Mouse (Mus musculus) forebrain, embryonic 11.5 days (tissue): Measurements from ENCODE around the gene Nxph3. TPM values are rescaled to one million over a fixed set of nuclear protein-coding genes. Genes with fewer than 3 reads are reported as not detected.
A peak's percentile ranks its signal among the peaks of the same experiment; 100 is the strongest.
"Not testable (repeated sequence)": the region's sequence is repeated elsewhere in the genome, so short reads cannot be mapped to it uniquely, and the experiment has no call there.

Experiments
- ATAC-seq: fragments of 200-750 bp; cut with Nextera tagmentation; replicated peaks from 2 replicates; pipeline ENCODE4 v1.8.0; 2017; ENCODE audit warnings: moderate TSS enrichment; ENCODE audit not compliant: low FRiP score
- DNase-seq: peaks from one replicate; pipeline ENCODE4 v3.0.0-alpha.2; 2017; ENCODE audit warnings: low spot score
- H3K27ac ChIP-seq: fragments of 300-500 bp; sonication (generic); 2 replicates; pipeline ENCODE4 v1.5.1; 2014; ENCODE audit warnings: low read depth, low read length
- H3K27me3 ChIP-seq: fragments of 300-500 bp; sonication (generic); 2 replicates; pipeline ENCODE4 v1.6.1; 2014; ENCODE audit warnings: mild to moderate bottlenecking, low read length, mixed read lengths; ENCODE audit not compliant: control insufficient read depth, insufficient read depth
- H3K36me3 ChIP-seq: fragments of 300-500 bp; sonication (generic); 2 replicates; pipeline ENCODE4 v1.6.1; 2014; ENCODE audit warnings: mild to moderate bottlenecking, low read length, moderate library complexity, mixed read lengths; ENCODE audit not compliant: control insufficient read depth, insufficient read depth
- H3K4me1 ChIP-seq: fragments of 300-500 bp; sonication (generic); replicated peaks from 2 replicates; pipeline ENCODE4 v1.6.1; 2014; ENCODE audit warnings: low read length, mixed read lengths; ENCODE audit not compliant: control insufficient read depth, insufficient read depth
- H3K4me2 ChIP-seq: fragments of 300-500 bp; sonication (generic); 2 replicates; pipeline ENCODE4 v1.6.1; 2014; ENCODE audit warnings: low read depth, mild to moderate bottlenecking, low read length, moderate library complexity, mixed read lengths; ENCODE audit not compliant: severe bottlenecking
- H3K4me3 ChIP-seq: fragments of 300-500 bp; sonication (generic); 2 replicates; pipeline ENCODE4 v1.5.1; 2014; ENCODE audit warnings: low read depth, low read length
- H3K9ac ChIP-seq: fragments of 300-500 bp; sonication (generic); 2 replicates; pipeline ENCODE4 v1.6.1; 2014; ENCODE audit warnings: low read length
- H3K9me3 ChIP-seq: fragments of 300-500 bp; sonication (generic); 2 replicates; pipeline ENCODE4 v1.6.1; 2016; ENCODE audit warnings: low read length, mixed read lengths; ENCODE audit not compliant: control insufficient read depth
- WGBS: fragments of 180-500 bp; shearing (Covaris S2); extraction: QIAGEN DNeasy Blood & Tissue Kit; methylation state at CpG from one replicate; pipeline ENCODE4 v1.1.7; 2014; 5-methylcytosine and 5-hydroxymethylcytosine counted together
- polyA plus RNA-seq: library from polyadenylated mRNA; unstranded; fragments of >200 nt; fragmentation: Nextera tagmentation; extraction: Ambion mirVana; gene quantifications from 2 replicates; pipeline ENCODE4 v1.2.1, GENCODE M21; 2014

The Nxph3 gene
- polyA plus RNA-seq, 1 experiment from 2014 or later: 0.28 TPM

DNA sequence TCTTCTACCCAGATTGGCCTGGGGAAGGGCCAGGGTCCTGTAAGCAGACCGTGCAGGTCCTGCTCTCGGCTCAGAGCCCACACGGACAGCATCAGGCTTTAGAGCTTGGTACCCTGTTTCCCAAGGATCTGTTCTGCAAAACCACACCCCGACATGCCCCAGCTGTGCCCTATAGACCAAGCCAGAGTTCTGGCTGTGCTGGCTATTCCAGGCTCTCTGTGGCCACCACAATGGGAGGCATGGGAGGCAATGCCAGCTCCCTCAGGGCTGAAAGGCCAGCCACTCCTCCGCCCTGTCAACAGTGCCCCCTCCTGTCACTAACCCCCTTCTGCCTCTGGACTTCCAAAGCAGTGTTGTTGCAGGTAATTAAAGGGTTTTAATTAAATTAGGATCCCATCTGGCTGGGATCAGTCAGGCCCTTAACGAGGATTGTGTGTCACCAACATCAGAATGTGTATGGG lies 10.1 kb downstream of the Nxph3 start:
- 0 out of 2 replicates have a peak, but pooled peaks cover 2% of the 10 kb centered on the region for H3K27me3 ChIP-seq
- WGBS: 42% methylated on average over 6 of the region's 6 CpGs
- H3K4me1 ChIP-seq: no peaks in the 10 kb centered on the region
- no peak overlapping the region for H3K4me3 ChIP-seq
- DNase-seq (no peak), ATAC-seq (no peak)
- H3K4me2 ChIP-seq: no peak overlapping the region
- no peaks in the 10 kb centered on the region for H3K36me3 ChIP-seq
- H3K27ac ChIP-seq: no peak overlapping the region
- no peaks in the 10 kb centered on the region for H3K9me3 ChIP-seq
- H3K9ac ChIP-seq: no peak overlapping the region

DNA sequence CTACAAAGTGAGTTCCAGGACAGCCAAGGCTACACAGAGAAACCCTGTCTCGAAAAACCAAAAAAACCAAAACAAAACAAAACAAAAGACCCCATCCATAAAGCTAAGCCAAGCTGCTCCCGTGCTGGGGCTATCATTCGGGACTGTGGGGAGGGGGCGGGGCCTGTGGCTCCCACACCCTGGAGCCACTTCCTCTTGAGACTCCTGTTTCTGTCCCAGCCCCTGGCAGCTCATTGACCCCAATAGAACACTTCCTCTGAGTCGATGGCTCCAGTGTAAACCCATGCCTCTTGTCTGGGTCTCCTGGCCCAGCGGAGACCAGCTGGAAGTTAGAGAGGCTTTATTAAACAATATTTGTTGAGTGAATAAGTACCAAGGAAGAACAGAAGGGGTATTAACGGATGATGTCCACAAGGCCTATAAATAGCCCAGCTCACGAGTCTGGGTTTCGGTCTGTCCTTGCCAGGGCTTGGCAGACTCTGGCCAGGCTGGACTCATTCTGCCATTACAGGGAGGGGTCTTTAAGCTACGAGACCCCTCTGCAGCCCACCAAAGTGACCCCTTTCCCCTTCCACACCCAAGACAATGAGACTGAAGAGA lies 10.7 kb downstream of the Nxph3 start:
- Histone ChIP-seq H3K9me3 (no peaks in the 10 kb centered on the region), H3K36me3 (no peaks in the 10 kb centered on the region), H3K4me3 (no peak overlapping the region), H3K9ac (no peak overlapping the region), H3K27ac (no peak overlapping the region), H3K27me3 (0 out of 2 replicates have a peak, but pooled peaks cover 2% of the 10 kb centered on the region), H3K4me1 (no peaks in the 10 kb centered on the region), H3K4me2 (no peak overlapping the region)
- DNase-seq: no peak
- no peak for ATAC-seq
- WGBS: 71% methylated on average over 10 of the region's 10 CpGs

DNA sequence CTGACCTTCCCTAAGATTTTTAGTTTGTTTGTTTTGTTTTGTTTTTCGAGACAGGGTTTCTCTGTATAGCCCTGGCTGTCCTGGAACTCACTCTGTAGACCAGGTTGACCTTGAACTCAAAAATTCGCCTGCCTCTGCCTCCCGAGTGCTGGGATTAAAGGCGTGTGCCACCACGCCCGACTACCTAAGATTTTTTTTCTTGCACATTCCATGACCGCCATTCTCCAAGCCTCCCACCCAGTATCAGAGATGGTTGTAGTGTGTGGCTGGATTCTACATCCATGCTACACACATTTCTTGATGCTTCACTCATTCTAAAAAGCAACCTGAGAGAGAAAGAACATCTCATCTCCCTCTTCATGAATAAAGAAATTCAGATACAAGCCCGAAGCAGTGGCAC lies 12.5 kb downstream of the Nxph3 start:
- H3K9ac ChIP-seq, H3K9me3 ChIP-seq, H3K27me3 ChIP-seq, H3K4me2 ChIP-seq, H3K36me3 ChIP-seq, H3K4me3 ChIP-seq, H3K27ac ChIP-seq, ATAC-seq, H3K4me1 ChIP-seq: not testable (repeated sequence)
- 90% methylated on average over 8 of the region's 8 CpGs for WGBS
- DNase-seq: peak; percentile 15

DNA sequence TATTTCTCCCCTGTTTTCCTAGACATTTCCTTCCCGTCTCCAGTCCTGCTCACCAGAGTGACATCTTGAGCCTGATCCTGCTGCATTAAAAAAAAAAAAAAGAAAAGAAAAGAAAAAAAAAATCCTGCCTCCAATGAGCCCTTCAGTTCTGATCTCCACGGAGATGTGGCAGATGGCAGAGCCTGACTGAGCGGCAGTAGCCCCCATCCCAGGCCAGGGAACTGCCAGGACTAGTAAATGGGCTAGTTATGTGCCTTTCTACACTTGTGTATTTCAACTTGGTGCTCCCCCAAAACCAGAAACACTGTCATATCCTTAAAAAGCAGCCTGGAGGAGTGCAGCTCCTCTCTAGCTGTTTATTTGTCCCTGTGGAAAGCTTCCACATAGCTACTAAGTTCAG lies 13.5 kb downstream of the Nxph3 start:
- Histone ChIP-seq H3K27ac (no peak overlapping the region), H3K9me3 (no peaks in the 10 kb centered on the region), H3K4me1 (no peaks in the 10 kb centered on the region), H3K36me3 (no peaks in the 10 kb centered on the region; the same call in 1 of the 2 replicates), H3K4me3 (no peak overlapping the region), H3K4me2 (no peak overlapping the region), H3K27me3 (no peaks in the 10 kb centered on the region), H3K9ac (no peak overlapping the region)
- WGBS: 66% methylated on average over 3 of the region's 3 CpGs
- DNase-seq: peak; percentile 24
- no peak for ATAC-seq

DNA sequence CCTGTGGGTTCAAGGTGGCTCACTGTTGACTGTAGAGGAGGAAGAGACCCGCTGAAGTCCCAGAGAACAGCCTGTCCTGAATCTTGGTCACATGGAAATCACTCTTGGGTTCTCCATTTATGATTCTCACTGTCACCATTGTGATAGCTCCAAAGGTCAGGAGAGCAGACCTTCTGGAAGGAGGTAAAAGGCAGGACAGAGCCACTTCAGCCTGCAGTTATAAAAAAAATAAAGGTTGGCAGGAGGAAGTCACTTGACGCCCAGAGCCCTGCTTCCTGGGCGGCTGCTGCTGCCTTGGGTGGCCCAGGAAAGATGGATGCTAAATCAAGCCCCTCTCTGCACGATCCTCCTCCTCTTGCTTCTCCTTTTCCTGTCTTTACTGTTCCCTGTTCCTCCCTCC lies 14.0 kb downstream of the Nxph3 start:
- H3K27ac ChIP-seq: no peak overlapping the region
- WGBS: 72% methylated on average over 4 of the region's 4 CpGs

DNA sequence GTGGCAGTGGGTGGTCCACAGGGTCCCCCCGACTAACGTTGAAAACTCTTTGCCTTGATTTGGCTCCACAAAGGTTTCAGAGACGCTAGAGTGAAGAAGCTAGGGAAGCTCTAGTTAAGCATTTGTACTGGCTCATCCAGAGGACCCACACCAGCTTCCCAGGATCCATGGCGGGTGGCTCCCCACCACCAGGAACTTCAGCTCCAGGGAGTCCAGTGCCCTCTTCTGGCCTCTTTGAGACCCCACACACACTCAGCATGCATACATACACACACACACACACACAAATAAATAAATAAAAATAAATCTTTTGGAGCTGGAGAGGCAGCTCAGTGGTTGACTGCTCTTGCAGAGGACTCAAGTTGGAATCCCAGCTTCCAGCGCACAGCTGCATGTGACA lies 16.4 kb downstream of the Nxph3 start:
- Histone ChIP-seq H3K27me3 (no peaks in the 10 kb centered on the region), H3K9ac (no peak overlapping the region), H3K4me3 (no peak overlapping the region), H3K36me3 (no peaks in the 10 kb centered on the region; the same call in 1 of the 2 replicates), H3K27ac (no peak overlapping the region), H3K4me1 (no peaks in the 10 kb centered on the region), H3K9me3 (no peaks in the 10 kb centered on the region), H3K4me2 (no peak overlapping the region)
- ATAC-seq (no peak), DNase-seq (no peak)
- 91% methylated on average over 5 of the region's 5 CpGs for WGBS

More for the DNA sequence above, 14.0 kb downstream of the Nxph3 start:
- DNase-seq (no peak), ATAC-seq (no peak)
- Histone ChIP-seq H3K36me3 (no peaks in the 10 kb centered on the region; the same call in 1 of the 2 replicates), H3K9ac (no peak overlapping the region), H3K4me2 (no peak overlapping the region), H3K4me1 (no peaks in the 10 kb centered on the region), H3K4me3 (no peak overlapping the region), H3K27me3 (no peaks in the 10 kb centered on the region), H3K9me3 (no peaks in the 10 kb centered on the region)

DNA sequence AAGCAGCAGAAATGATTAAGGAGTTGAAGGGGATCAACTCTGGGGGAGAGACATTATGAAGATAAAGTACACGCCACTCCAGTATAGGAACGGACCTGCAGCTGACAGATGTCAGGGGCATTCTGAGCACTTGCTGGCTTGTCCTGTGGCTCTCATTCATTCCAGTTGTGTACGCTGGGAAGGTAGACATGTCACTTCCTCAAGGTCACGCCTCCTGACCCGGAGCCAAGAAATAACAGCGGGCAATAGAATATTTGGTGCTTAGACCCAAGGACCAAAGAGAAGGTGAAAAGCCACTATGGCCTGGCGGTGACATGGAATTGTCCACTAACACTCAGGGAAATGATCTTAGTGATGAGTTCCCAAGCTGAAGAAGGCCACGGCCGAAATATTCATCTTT lies 18.5 kb downstream of the Nxph3 start:
- H3K9ac ChIP-seq: no peak overlapping the region
- no peak for ATAC-seq

DNA sequence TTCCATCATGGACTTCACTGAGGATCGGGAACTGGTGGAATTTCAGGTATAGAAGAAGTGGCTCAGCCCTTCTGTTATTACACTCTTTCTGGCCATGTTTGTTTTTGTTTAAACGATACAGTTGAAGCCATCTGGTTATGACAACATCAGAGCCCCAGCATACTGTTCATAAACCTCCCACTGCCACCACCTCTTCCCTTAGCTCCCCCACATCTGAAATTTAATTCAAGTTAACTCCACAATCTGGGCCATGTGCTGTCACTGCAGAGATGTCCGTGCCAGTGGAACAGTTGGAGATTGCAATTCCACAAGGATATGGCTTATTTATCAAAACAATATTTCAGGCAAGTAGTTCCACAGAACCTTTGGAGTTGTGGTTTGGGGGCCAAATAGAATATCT lies 20.0 kb downstream of the Nxph3 start:
- whole genome bisulfite sequencing: 92% methylated on average over 3 of the region's 3 CpGs
- DNase-seq (no peak), ATAC-seq (no peak)
- Histone ChIP-seq H3K4me2 (no peak overlapping the region), H3K4me1 (no peaks in the 10 kb centered on the region), H3K9me3 (no peaks in the 10 kb centered on the region), H3K27me3 (no peaks in the 10 kb centered on the region), H3K27ac (no peak overlapping the region), H3K4me3 (no peak overlapping the region), H3K36me3 (no peaks in the 10 kb centered on the region; the same call in 1 of the 2 replicates), H3K9ac (no peak overlapping the region)

More for the DNA sequence above, 18.5 kb downstream of the Nxph3 start:
- no peak overlapping the region for H3K4me2 ChIP-seq
- H3K4me1 ChIP-seq: no peaks in the 10 kb centered on the region
- H3K9me3 ChIP-seq: no peaks in the 10 kb centered on the region
- H3K27ac ChIP-seq: no peak overlapping the region
- no peak overlapping the region for H3K4me3 ChIP-seq
- DNase-seq: no peak
- H3K27me3 ChIP-seq: no peaks in the 10 kb centered on the region
- H3K36me3 ChIP-seq: no peaks in the 10 kb centered on the region; the same call in 1 of the 2 replicates
- WGBS: 94% methylated on average over 9 of the region's 9 CpGs

DNA sequence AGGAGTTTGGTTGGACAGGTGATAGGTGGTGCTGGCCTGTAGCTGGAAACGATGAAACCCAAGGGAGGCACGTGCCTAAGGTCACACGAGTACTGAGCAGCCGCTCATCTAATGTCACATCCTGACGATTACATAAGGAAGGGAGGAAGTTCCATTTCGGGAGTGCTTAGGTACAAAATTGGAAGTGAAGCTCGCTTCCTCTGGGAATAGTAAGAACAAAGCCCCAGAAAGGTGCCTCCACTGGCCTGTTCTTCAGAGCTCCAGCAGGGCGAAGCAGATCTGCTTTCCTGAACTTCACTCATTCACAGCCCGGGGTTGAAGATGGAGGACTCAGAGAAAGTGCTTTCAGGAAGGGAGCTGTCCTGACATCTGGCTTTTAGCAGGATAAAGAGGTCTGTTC lies 20.4 kb downstream of the Nxph3 start:
- H3K27ac ChIP-seq: no peak overlapping the region
- ATAC-seq: no peak
- H3K4me3 ChIP-seq: no peak overlapping the region
- no peaks in the 10 kb centered on the region; the same call in 1 of the 2 replicates for H3K36me3 ChIP-seq
- no peaks in the 10 kb centered on the region for H3K9me3 ChIP-seq
- WGBS: 91% methylated on average over 9 of the region's 9 CpGs
- no peaks in the 10 kb centered on the region for H3K4me1 ChIP-seq
- no peaks in the 10 kb centered on the region for H3K27me3 ChIP-seq
- no peak for DNase-seq
- no peak overlapping the region for H3K9ac ChIP-seq
- H3K4me2 ChIP-seq: no peak overlapping the region
